24 mouse cellular contexts compared by ENCODE assay signal in the genomic region with DNA sequence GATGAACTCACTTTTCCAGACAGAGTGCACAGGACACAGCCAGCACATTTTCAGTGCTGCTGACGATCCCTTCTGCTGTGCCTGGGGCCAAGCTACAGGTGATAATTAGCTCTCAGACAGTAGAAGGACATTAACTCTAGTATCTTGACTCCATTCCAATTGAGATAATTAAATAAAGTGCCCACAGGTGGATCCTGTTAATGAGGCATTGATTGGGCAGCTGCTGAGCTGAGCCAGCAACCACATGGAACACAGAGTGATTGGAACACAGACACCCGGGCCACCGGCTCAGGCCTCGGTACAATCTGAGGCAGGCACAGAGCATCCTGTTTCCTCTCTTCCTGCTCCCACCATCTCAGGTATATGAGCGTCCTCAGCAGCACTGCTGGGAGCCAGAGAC.
DNase-seq lines count a peak whose midpoint lies in the region; ATAC-seq lines count a peak whose summit lies in the region.
"Had no signal": no experiment of that assay in that cellular context is flagged by ENCODE, and none has a peak within 500 bp of the region (broad histone marks: within the 10 kb centered on the region; RNA-seq: fewer than 3 reads in every experiment).

No protein-coding gene starts in this region.

- no peak overlapping the region for H3K27ac ChIP-seq in hindbrain, embryonic 15.5 days (replicated peaks)
- no peak overlapping the region for H3K27ac ChIP-seq in hindbrain, embryonic 11.5 days (ENCODE audit: low read depth, low read length)
- H3K27ac ChIP-seq in neural tube, embryonic 15.5 days (replicated peaks): no peak overlapping the region
- H3K27ac ChIP-seq: embryonic facial prominence, embryonic 12.5 days; gastrocnemius, adult 2 months; kidney, embryonic 15.5 days; liver, embryonic 13.5 days; midbrain, embryonic 12.5 days; neural tube, embryonic 12.5 days; stomach, embryonic 15.5 days had no signal

- 56% methylated on average over 5 of the region's 5 CpGs for WGBS in hindbrain, embryonic 15.5 days
- WGBS in hindbrain, embryonic 11.5 days: 75% methylated on average over 5 of the region's 5 CpGs
- 39% methylated on average over 5 of the region's 5 CpGs for WGBS in neural tube, embryonic 15.5 days

- DNase-seq in cerebellum, postnatal 4 days (ENCODE audit: low spot score in 2 of 2): no peak
- DNase-seq in hindbrain, embryonic 11.5 days (ENCODE audit: low spot score): no peak
- peak; percentile 15 for DNase-seq in cerebellum, adult 9-11 months
- DNase-seq in adrenal gland, adult (ENCODE audit: inconsistent age in 2 of 2, low spot score in 1 of 2): no peak
- DNase-seq: adrenal gland, postnatal 14 days; gastrocnemius, adult 2 months; heart, postnatal 10 days; kidney, postnatal 36 days; liver, embryonic 13.5 days; lung, adult 2 months; lung, postnatal 14 days; right cerebral cortex, adult 18-20 months; right cerebral cortex, postnatal 4 days; thymus, postnatal 36 days had no signal

- no peaks in the 10 kb centered on the region for H3K9me3 ChIP-seq in hindbrain, embryonic 15.5 days
- H3K9me3 ChIP-seq in hindbrain, embryonic 11.5 days (ENCODE audit: control insufficient read depth, low read length): no peaks in the 10 kb centered on the region
- no peaks in the 10 kb centered on the region; the same call in 1 of the 2 replicates for H3K9me3 ChIP-seq in neural tube, embryonic 15.5 days (replicated peaks)
- H3K9me3 ChIP-seq: kidney, embryonic 15.5 days; liver, embryonic 13.5 days; stomach, embryonic 15.5 days had no signal

- no peak overlapping the region for H3K4me3 ChIP-seq in hindbrain, embryonic 15.5 days
- no peak overlapping the region for H3K4me3 ChIP-seq in hindbrain, embryonic 11.5 days (ENCODE audit: low read depth, low read length)
- H3K4me3 ChIP-seq in neural tube, embryonic 15.5 days (replicated peaks): no peak overlapping the region
- H3K4me3 ChIP-seq: embryonic facial prominence, embryonic 12.5 days; gastrocnemius, adult 2 months; heart, embryonic 12.5 days; kidney, embryonic 15.5 days; liver, embryonic 13.5 days; midbrain, embryonic 12.5 days; neural tube, embryonic 12.5 days; stomach, embryonic 15.5 days had no signal

- H3K36me3 ChIP-seq in hindbrain, embryonic 15.5 days: no peaks in the 10 kb centered on the region
- H3K36me3 ChIP-seq in hindbrain, embryonic 11.5 days (ENCODE audit: control insufficient read depth, insufficient read depth, low read length): no peaks in the 10 kb centered on the region
- no peaks in the 10 kb centered on the region for H3K36me3 ChIP-seq in neural tube, embryonic 15.5 days
- H3K36me3 ChIP-seq: embryonic facial prominence, embryonic 12.5 days; heart, embryonic 12.5 days; kidney, embryonic 15.5 days; liver, embryonic 13.5 days; midbrain, embryonic 12.5 days; neural tube, embryonic 12.5 days; stomach, embryonic 15.5 days had no signal

- peak; percentile 39; the same call in 1 of the 2 replicates for ATAC-seq in cerebellum, adult (ENCODE audit: insufficient number of reproducible peaks, low FRiP score, low TSS enrichment)
- 0 out of 2 replicates have a peak, but pooled peaks have one; percentile 34 for ATAC-seq in hindbrain, embryonic 15.5 days (ENCODE audit: low FRiP score, low read depth)
- no peak for ATAC-seq in hindbrain, embryonic 11.5 days (ENCODE audit: low FRiP score)
- peak; percentile 59 for ATAC-seq in neural tube, embryonic 15.5 days (ENCODE audit: low FRiP score)
- ATAC-seq: intestine, postnatal 0 days had no signal

- no peak overlapping the region for H3K9ac ChIP-seq in hindbrain, embryonic 15.5 days
- no peak overlapping the region for H3K9ac ChIP-seq in hindbrain, embryonic 11.5 days (ENCODE audit: low read depth, low read length)
- no peak overlapping the region for H3K9ac ChIP-seq in neural tube, embryonic 15.5 days (replicated peaks)
- H3K9ac ChIP-seq: embryonic facial prominence, embryonic 12.5 days; heart, embryonic 12.5 days; kidney, embryonic 15.5 days; liver, embryonic 13.5 days; midbrain, embryonic 12.5 days; neural tube, embryonic 12.5 days; stomach, embryonic 15.5 days had no signal

- no peaks in the 10 kb centered on the region for H3K27me3 ChIP-seq in hindbrain, embryonic 15.5 days
- H3K27me3 ChIP-seq in hindbrain, embryonic 11.5 days (ENCODE audit: control insufficient read depth, insufficient read depth, low read length): no peaks in the 10 kb centered on the region
- H3K27me3 ChIP-seq in neural tube, embryonic 15.5 days (replicated peaks): 0 out of 2 replicates have a peak, but pooled peaks cover 5% of the 10 kb centered on the region
- H3K27me3 ChIP-seq: embryonic facial prominence, embryonic 12.5 days; kidney, embryonic 15.5 days; liver, embryonic 13.5 days; midbrain, embryonic 12.5 days; neural tube, embryonic 12.5 days; stomach, embryonic 15.5 days had no signal

- no peak overlapping the region for H3K4me2 ChIP-seq in hindbrain, embryonic 15.5 days
- no peak overlapping the region for H3K4me2 ChIP-seq in hindbrain, embryonic 11.5 days (replicated peaks; ENCODE audit: low read depth, low read length)
- H3K4me2 ChIP-seq in neural tube, embryonic 15.5 days: no peak overlapping the region
- H3K4me2 ChIP-seq: embryonic facial prominence, embryonic 12.5 days; heart, embryonic 12.5 days; kidney, embryonic 15.5 days; liver, embryonic 13.5 days; midbrain, embryonic 12.5 days; neural tube, embryonic 12.5 days; stomach, embryonic 15.5 days had no signal

- no peaks in the 10 kb centered on the region for H3K4me1 ChIP-seq in hindbrain, embryonic 15.5 days (replicated peaks)
- no peaks in the 10 kb centered on the region for H3K4me1 ChIP-seq in hindbrain, embryonic 11.5 days (replicated peaks; ENCODE audit: control insufficient read depth, insufficient read depth, low read length)
- 0 out of 2 replicates have a peak, but pooled peaks cover 6% of the 10 kb centered on the region for H3K4me1 ChIP-seq in neural tube, embryonic 15.5 days
- H3K4me1 ChIP-seq: neural tube, embryonic 12.5 days; stomach, embryonic 15.5 days had no signal
